Mouse (Mus musculus): Measurements from ENCODE around the gene Ubash3a. TPM values are rescaled to one million over a fixed set of nuclear protein-coding genes. Genes with fewer than 3 reads are reported as not detected.
"Not testable (repeated sequence)": the region's sequence is repeated elsewhere in the genome, so short reads cannot be mapped to it uniquely, and the experiment has no call there.

Ubash3a gene
- polyA plus RNA-seq, 1 experiment from 2014 or later = not detected

- no peak for DNase-seq
- H3K9me3 ChIP-seq (ENCODE audit: control insufficient read depth, low read length) = no peaks in the 10 kb centered on the region
- ATAC-seq (ENCODE audit: low FRiP score, low TSS enrichment) = no peak
- H3K27ac ChIP-seq (replicated peaks; ENCODE audit: low read depth, low read length) = no peak overlapping the region
- H3K9ac ChIP-seq (replicated peaks; ENCODE audit: low read length) = no peak overlapping the region
- WGBS = 83% methylated on average over 1 of the region's 1 CpGs
- H3K4me3 ChIP-seq (replicated peaks; ENCODE audit: low read depth, low read length) = no peak overlapping the region
- no peak overlapping the region for H3K4me2 ChIP-seq (ENCODE audit: low read length)
- H3K4me1 ChIP-seq (ENCODE audit: control insufficient read depth, insufficient read depth, low read length) = no peaks in the 10 kb centered on the region
- no peaks in the 10 kb centered on the region for H3K27me3 ChIP-seq (ENCODE audit: control insufficient read depth, insufficient read depth, low read length)
- H3K36me3 ChIP-seq (ENCODE audit: control insufficient read depth, insufficient read depth, low read length) = no peaks in the 10 kb centered on the region
These were observed 60.3 kb downstream of the Ubash3a start for GRCm38 (mm10) chr17:31268016-31268415.

- 86% methylated on average over 2 of the region's 2 CpGs for WGBS
- Histone ChIP-seq H3K9me3 (ENCODE audit: control insufficient read depth, low read length) (no peaks in the 10 kb centered on the region), H3K4me2 (ENCODE audit: low read length) (no peak overlapping the region)
These were observed 62.1 kb downstream of the Ubash3a start for GRCm38 (mm10) chr17:31269761-31270160.

GRCm38 (mm10) chr17:31270246-31270645, 62.6 kb downstream of the Ubash3a start:
- Histone ChIP-seq H3K9me3 (ENCODE audit: control insufficient read depth, low read length) (no peaks in the 10 kb centered on the region), H3K4me3 (replicated peaks; ENCODE audit: low read depth, low read length) (no peak overlapping the region)
- 89% methylated on average over 4 of the region's 4 CpGs for WGBS

More at GRCm38 (mm10) chr17:31269761-31270160, 62.1 kb downstream of the Ubash3a start:
- no peak overlapping the region for H3K27ac ChIP-seq (replicated peaks; ENCODE audit: low read depth, low read length)
- no peaks in the 10 kb centered on the region for H3K36me3 ChIP-seq (ENCODE audit: control insufficient read depth, insufficient read depth, low read length)
- DNase-seq = no peak
- no peak overlapping the region for H3K4me3 ChIP-seq (replicated peaks; ENCODE audit: low read depth, low read length)
- H3K9ac ChIP-seq (replicated peaks; ENCODE audit: low read length) = no peak overlapping the region
- no peaks in the 10 kb centered on the region for H3K27me3 ChIP-seq (ENCODE audit: control insufficient read depth, insufficient read depth, low read length)
- ATAC-seq (ENCODE audit: low FRiP score, low TSS enrichment) = no peak
- no peaks in the 10 kb centered on the region for H3K4me1 ChIP-seq (ENCODE audit: control insufficient read depth, insufficient read depth, low read length)

GRCm38 (mm10) chr17:31270736-31271135, 63.1 kb downstream of the Ubash3a start:
- H3K4me1 ChIP-seq (ENCODE audit: control insufficient read depth, insufficient read depth, low read length); ATAC-seq (ENCODE audit: low FRiP score, low TSS enrichment); H3K4me3 ChIP-seq (replicated peaks; ENCODE audit: low read depth, low read length); DNase-seq; H3K9ac ChIP-seq (replicated peaks; ENCODE audit: low read length); H3K9me3 ChIP-seq (ENCODE audit: control insufficient read depth, low read length); H3K27ac ChIP-seq (replicated peaks; ENCODE audit: low read depth, low read length); H3K36me3 ChIP-seq (ENCODE audit: control insufficient read depth, insufficient read depth, low read length); H3K27me3 ChIP-seq (ENCODE audit: control insufficient read depth, insufficient read depth, low read length); H3K4me2 ChIP-seq (ENCODE audit: low read length): not testable (repeated sequence)
- WGBS = 79% methylated on average over 8 of the region's 8 CpGs

More at GRCm38 (mm10) chr17:31270246-31270645, 62.6 kb downstream of the Ubash3a start:
- Histone ChIP-seq H3K9ac (replicated peaks; ENCODE audit: low read length) (no peak overlapping the region), H3K27ac (replicated peaks; ENCODE audit: low read depth, low read length) (no peak overlapping the region), H3K4me2 (ENCODE audit: low read length) (no peak overlapping the region), H3K4me1 (ENCODE audit: control insufficient read depth, insufficient read depth, low read length) (no peaks in the 10 kb centered on the region), H3K36me3 (ENCODE audit: control insufficient read depth, insufficient read depth, low read length) (no peaks in the 10 kb centered on the region), H3K27me3 (ENCODE audit: control insufficient read depth, insufficient read depth, low read length) (no peaks in the 10 kb centered on the region)
- DNase-seq (no peak), ATAC-seq (ENCODE audit: low FRiP score, low TSS enrichment) (no peak)

GRCm38 (mm10) chr17:31271136-31271851, 63.6 kb downstream of the Ubash3a start:
- no peaks in the 10 kb centered on the region for H3K36me3 ChIP-seq (ENCODE audit: control insufficient read depth, insufficient read depth, low read length)
- no peaks in the 10 kb centered on the region for H3K9me3 ChIP-seq (ENCODE audit: control insufficient read depth, low read length)
- H3K27me3 ChIP-seq (ENCODE audit: control insufficient read depth, insufficient read depth, low read length) = no peaks in the 10 kb centered on the region
- DNase-seq (no peak), ATAC-seq (ENCODE audit: low FRiP score, low TSS enrichment) (no peak)
- H3K27ac ChIP-seq (replicated peaks; ENCODE audit: low read depth, low read length) = no peak overlapping the region
- 61% methylated on average over 3 of the region's 7 CpGs for WGBS
- H3K9ac ChIP-seq (replicated peaks; ENCODE audit: low read length) = no peak overlapping the region
- H3K4me1 ChIP-seq (ENCODE audit: control insufficient read depth, insufficient read depth, low read length) = no peaks in the 10 kb centered on the region
- no peak overlapping the region for H3K4me2 ChIP-seq (ENCODE audit: low read length)
- H3K4me3 ChIP-seq (replicated peaks; ENCODE audit: low read depth, low read length) = no peak overlapping the region

- Histone ChIP-seq H3K27me3 (ENCODE audit: control insufficient read depth, insufficient read depth, low read length) (no peaks in the 10 kb centered on the region), H3K36me3 (ENCODE audit: control insufficient read depth, insufficient read depth, low read length) (no peaks in the 10 kb centered on the region), H3K9ac (replicated peaks; ENCODE audit: low read length) (no peak overlapping the region), H3K9me3 (ENCODE audit: control insufficient read depth, low read length) (no peaks in the 10 kb centered on the region), H3K27ac (replicated peaks; ENCODE audit: low read depth, low read length) (no peak overlapping the region), H3K4me2 (ENCODE audit: low read length) (no peak overlapping the region), H3K4me1 (ENCODE audit: control insufficient read depth, insufficient read depth, low read length) (0 out of 2 replicates have a peak, but pooled peaks cover 7% of the 10 kb centered on the region), H3K4me3 (replicated peaks; ENCODE audit: low read depth, low read length) (no peak overlapping the region)
- DNase-seq (no peak), ATAC-seq (ENCODE audit: low FRiP score, low TSS enrichment) (no peak)
- WGBS = 86% methylated on average over 9 of the region's 9 CpGs
These were observed 64.9 kb downstream of the Ubash3a start for GRCm38 (mm10) chr17:31272416-31273165.

GRCm38 (mm10) chr17:31273631-31274030, 66.0 kb downstream of the Ubash3a start:
- Histone ChIP-seq H3K9ac (replicated peaks; ENCODE audit: low read length) (no peak overlapping the region), H3K9me3 (ENCODE audit: control insufficient read depth, low read length) (no peaks in the 10 kb centered on the region), H3K4me2 (ENCODE audit: low read length) (no peak overlapping the region), H3K36me3 (ENCODE audit: control insufficient read depth, insufficient read depth, low read length) (no peaks in the 10 kb centered on the region), H3K27ac (replicated peaks; ENCODE audit: low read depth, low read length) (no peak overlapping the region), H3K27me3 (ENCODE audit: control insufficient read depth, insufficient read depth, low read length) (no peaks in the 10 kb centered on the region), H3K4me1 (ENCODE audit: control insufficient read depth, insufficient read depth, low read length) (0 out of 2 replicates have a peak, but pooled peaks cover 7% of the 10 kb centered on the region), H3K4me3 (replicated peaks; ENCODE audit: low read depth, low read length) (no peak overlapping the region)
- ATAC-seq (ENCODE audit: low FRiP score, low TSS enrichment) (no peak), DNase-seq (no peak)
- WGBS = 87% methylated on average over 8 of the region's 8 CpGs

- no peak overlapping the region for H3K4me3 ChIP-seq (replicated peaks; ENCODE audit: low read depth, low read length)
- no peak overlapping the region for H3K4me2 ChIP-seq (ENCODE audit: low read length)
- 0 out of 2 replicates have a peak, but pooled peaks cover 7% of the 10 kb centered on the region for H3K4me1 ChIP-seq (ENCODE audit: control insufficient read depth, insufficient read depth, low read length)
- 87% methylated on average over 6 of the region's 6 CpGs for WGBS
- H3K36me3 ChIP-seq (ENCODE audit: control insufficient read depth, insufficient read depth, low read length) = no peaks in the 10 kb centered on the region
- no peak overlapping the region for H3K27ac ChIP-seq (replicated peaks; ENCODE audit: low read depth, low read length)
- ATAC-seq (ENCODE audit: low FRiP score, low TSS enrichment) (no peak), DNase-seq (no peak)
- no peaks in the 10 kb centered on the region for H3K27me3 ChIP-seq (ENCODE audit: control insufficient read depth, insufficient read depth, low read length)
- no peak overlapping the region for H3K9ac ChIP-seq (replicated peaks; ENCODE audit: low read length)
- H3K9me3 ChIP-seq (ENCODE audit: control insufficient read depth, low read length) = no peaks in the 10 kb centered on the region
These were observed 67.5 kb downstream of the Ubash3a start for GRCm38 (mm10) chr17:31275181-31275580.
